Mouse (Mus musculus) erythroid progenitor cell, adult 5-6 weeks (primary cell): ENCODE measurements around the gene Tmprss6. TPM values are rescaled to one million over a fixed set of nuclear protein-coding genes. Genes with fewer than 3 reads are reported as not detected.

Experiments
- total RNA-seq, 2 experiments: library from RNA; stranded (forward) in 1 of 2; stranded (reverse) in 1 of 2; fragments of 150-400 nt in 1 of 2; fragments of 186-747, 209-891 nt in 1 of 2; gene quantifications; 2 replicates each; pipeline versions ENCODE4 v1.2.3 to v1.2.4; 2015 to 2017; ENCODE audit warnings: low replicate concordance in 2 of 2

The Tmprss6 gene
- total RNA-seq, 2 experiments from 2014 or later = not detected

Other genes with a start within 250 kb of the Tmprss6 start
- 37.7 and 61.6 TPM in 2 replicates for gene Ncf4, start 223.8 kb downstream of the Tmprss6 start, total RNA-seq (2015; ENCODE audit: low replicate concordance)
- gene Ncf4, start 223.8 kb downstream of the Tmprss6 start, total RNA-seq (2017; ENCODE audit: low replicate concordance) = 27.7 and 54.2 TPM in 2 replicates
- gene Csf2rb2, start 162.9 kb downstream of the Tmprss6 start, total RNA-seq (2015; ENCODE audit: low replicate concordance) = 1.1 and 5.0 TPM in 2 replicates
- 0.13 TPM in 1 of 2 replicates, not detected in the other for gene Csf2rb2, start 162.9 kb downstream of the Tmprss6 start, total RNA-seq (2017; ENCODE audit: low replicate concordance)
- gene Csf2rb, start 142.9 kb downstream of the Tmprss6 start, total RNA-seq (2015; ENCODE audit: low replicate concordance) = 12.6 and 18.0 TPM in 2 replicates
- 4.9 and 6.8 TPM in 2 replicates for gene Csf2rb, start 142.9 kb downstream of the Tmprss6 start, total RNA-seq (2017; ENCODE audit: low replicate concordance)
- gene Tex33, start 72.7 kb downstream of the Tmprss6 start, total RNA-seq (2015; ENCODE audit: low replicate concordance) = not detected in 2 replicates
- gene Tex33, start 72.7 kb downstream of the Tmprss6 start, total RNA-seq (2017; ENCODE audit: low replicate concordance) = not detected in 2 replicates
- gene Tst, start 62.7 kb downstream of the Tmprss6 start, total RNA-seq (2015; ENCODE audit: low replicate concordance) = 29.3 and 42.2 TPM in 2 replicates
- 15.8 and 20.8 TPM in 2 replicates for gene Tst, start 62.7 kb downstream of the Tmprss6 start, total RNA-seq (2017; ENCODE audit: low replicate concordance)
- gene Mpst, start 62.2 kb downstream of the Tmprss6 start, total RNA-seq (2015; ENCODE audit: low replicate concordance) = 32.8 and 35.2 TPM in 2 replicates
- 45.6 and 67.9 TPM in 2 replicates for gene Mpst, start 62.2 kb downstream of the Tmprss6 start, total RNA-seq (2017; ENCODE audit: low replicate concordance)
- 2.2 and 14.7 TPM in 2 replicates for gene Kctd17, start 40.1 kb downstream of the Tmprss6 start, total RNA-seq (2015; ENCODE audit: low replicate concordance)
- not detected in 2 replicates for gene Kctd17, start 40.1 kb downstream of the Tmprss6 start, total RNA-seq (2017; ENCODE audit: low replicate concordance)
- gene Il2rb, start 26.6 kb upstream of the Tmprss6 start, total RNA-seq (2015; ENCODE audit: low replicate concordance) = 2.9 and 10.5 TPM in 2 replicates
- 2.2 and 3.9 TPM in 2 replicates for gene Il2rb, start 26.6 kb upstream of the Tmprss6 start, total RNA-seq (2017; ENCODE audit: low replicate concordance)
- gene C1qtnf6, start 62.8 kb upstream of the Tmprss6 start, total RNA-seq (2015; ENCODE audit: low replicate concordance) = 4.3 TPM in 1 of 2 replicates, not detected in the other
- not detected in 2 replicates for gene C1qtnf6, start 62.8 kb upstream of the Tmprss6 start, total RNA-seq (2017; ENCODE audit: low replicate concordance)
- gene Sstr3, start 76.1 kb upstream of the Tmprss6 start, total RNA-seq (2015; ENCODE audit: low replicate concordance) = not detected in 2 replicates
- not detected in 2 replicates for gene Sstr3, start 76.1 kb upstream of the Tmprss6 start, total RNA-seq (2017; ENCODE audit: low replicate concordance)
- gene Rac2, start 104.1 kb upstream of the Tmprss6 start, total RNA-seq (2015; ENCODE audit: low replicate concordance) = 126 and 259 TPM in 2 replicates
- 61.6 and 79.4 TPM in 2 replicates for gene Rac2, start 104.1 kb upstream of the Tmprss6 start, total RNA-seq (2017; ENCODE audit: low replicate concordance)
- 11.2 and 18.4 TPM in 2 replicates for gene Cyth4, start 128.4 kb upstream of the Tmprss6 start, total RNA-seq (2015; ENCODE audit: low replicate concordance)
- gene Cyth4, start 128.4 kb upstream of the Tmprss6 start, total RNA-seq (2017; ENCODE audit: low replicate concordance) = 16.3 and 20.8 TPM in 2 replicates